Mouse (Mus musculus): ENCODE results near the gene Dnttip1. TPM values are rescaled to one million over a fixed set of nuclear protein-coding genes. Genes with fewer than 3 reads are reported as not detected.

Gene Dnttip1
- total RNA-seq, 2 experiments from 2014 or later: 40.4 to 41.2 TPM

- peak within 1 kb of the TSS; percentile 91 for H3K27ac ChIP-seq
- DNase-seq (ENCODE audit: low spot score in 2 of 2): peak; percentile 98
- peak within 1 kb of the TSS; percentile 100 for H3K4me3 ChIP-seq
- TF ChIP-seq CTCF (conservative IDR thresholded peaks at IDR 0.05): no peak
Measured at GRCm38 (mm10) chr2:164804533-164805331, 58.9 kb downstream of the Dnttip1 start, which contains the start of the genes Acot8 and Zswim3. TSS of gene Acot8 (minus strand) at chr2:164804882. TSS of gene Zswim3 (plus strand) at chr2:164805098.

GRCm38 (mm10) chr2:164805332-164805718 is 59.5 kb downstream of the Dnttip1 start:
- peak overlapping the region; percentile 91 for H3K27ac ChIP-seq
- no peak for DNase-seq (ENCODE audit: low spot score in 2 of 2)
- no peak for TF ChIP-seq CTCF (conservative IDR thresholded peaks at IDR 0.05)

GRCm38 (mm10) chr2:164806614-164807013 is 60.8 kb downstream of the Dnttip1 start:
- Histone ChIP-seq H3K4me3 (no peak overlapping the region), H3K27ac (no peak overlapping the region)
- no peak for DNase-seq (ENCODE audit: low spot score in 2 of 2)
- TF ChIP-seq CTCF (conservative IDR thresholded peaks at IDR 0.05): no peak

More at GRCm38 (mm10) chr2:164805332-164805718, 59.5 kb downstream of the Dnttip1 start:
- H3K4me3 ChIP-seq: peak overlapping the region; percentile 100

- Histone ChIP-seq H3K27ac (no peak overlapping the region), H3K4me3 (no peak overlapping the region)
- no peak for DNase-seq (ENCODE audit: low spot score in 2 of 2)
- no peak for TF ChIP-seq CTCF (conservative IDR thresholded peaks at IDR 0.05)
Measured at GRCm38 (mm10) chr2:164813557-164813956, 67.8 kb downstream of the Dnttip1 start.

GRCm38 (mm10) chr2:164815348-164815747 is 69.6 kb downstream of the Dnttip1 start:
- no peak for DNase-seq (ENCODE audit: low spot score in 2 of 2)
- no peak overlapping the region for H3K27ac ChIP-seq
- H3K4me3 ChIP-seq: no peak overlapping the region
- no peak for TF ChIP-seq CTCF (conservative IDR thresholded peaks at IDR 0.05)

- Histone ChIP-seq H3K4me3 (no peak overlapping the region), H3K27ac (no peak overlapping the region)
- no peak for TF ChIP-seq CTCF (conservative IDR thresholded peaks at IDR 0.05)
- no peak for DNase-seq (ENCODE audit: low spot score in 2 of 2)
Measured at GRCm38 (mm10) chr2:164815821-164816220, 70.0 kb downstream of the Dnttip1 start.

GRCm38 (mm10) chr2:164817206-164817605 is 71.4 kb downstream of the Dnttip1 start:
- TF ChIP-seq CTCF (conservative IDR thresholded peaks at IDR 0.05): no peak
- no peak for DNase-seq (ENCODE audit: low spot score in 2 of 2)
- Histone ChIP-seq H3K4me3 (no peak overlapping the region), H3K27ac (no peak overlapping the region)

- H3K27ac ChIP-seq: no peak overlapping the region
- no peak overlapping the region for H3K4me3 ChIP-seq
- DNase-seq (ENCODE audit: low spot score in 2 of 2): no peak
- TF ChIP-seq CTCF (conservative IDR thresholded peaks at IDR 0.05): 0 out of 2 replicates have a peak, but pooled peaks have one; percentile 7
Measured at GRCm38 (mm10) chr2:164817703-164818102, 71.9 kb downstream of the Dnttip1 start.

Other genes starting within 250 kb of the Dnttip1 start
- 10 to 100 TPM; 79.3 to 84.1 TPM for gene Pigt, start 248.5 kb upstream of the Dnttip1 start, total RNA-seq (2021)
- not detected for gene Wfdc2, start 183.6 kb upstream of the Dnttip1 start, total RNA-seq (2021)
- not detected for gene Spint3, start 172.5 kb upstream of the Dnttip1 start, total RNA-seq (2021)
- gene Wfdc6a, start 160.5 kb upstream of the Dnttip1 start, total RNA-seq (2021): not detected
- gene Eppin, start 152.4 kb upstream of the Dnttip1 start, total RNA-seq (2021): not detected
- not detected for gene Wfdc6b, start 132.5 kb upstream of the Dnttip1 start, total RNA-seq (2021)
- gene Wfdc8, start 132.4 kb upstream of the Dnttip1 start, total RNA-seq (2021): not detected
- not detected for gene Wfdc16, start 107.2 kb upstream of the Dnttip1 start, total RNA-seq (2021)
- gene Wfdc10, start 89.9 kb upstream of the Dnttip1 start, total RNA-seq (2021): not detected
- gene Wfdc9, start 89.4 kb upstream of the Dnttip1 start, total RNA-seq (2021): not detected
- gene Wfdc11, start 71.9 kb upstream of the Dnttip1 start, total RNA-seq (2021): not detected
- not detected for gene Wfdc13, start 60.9 kb upstream of the Dnttip1 start, total RNA-seq (2021)
- gene Spint4, start 47.5 kb upstream of the Dnttip1 start, total RNA-seq (2021): not detected
- gene Spint5, start 30.7 kb upstream of the Dnttip1 start, total RNA-seq (2021): not detected
- gene Wfdc3, start 52 bp upstream of the Dnttip1 start, total RNA-seq (2021): 1 to 10 TPM in 1 of 2 experiments, under 1 TPM in 1; 0.64 to 1.3 TPM
- gene Ube2c, start 23.9 kb downstream of the Dnttip1 start, total RNA-seq (2021): 1 to 10 TPM in 1 of 2 experiments, under 1 TPM in 1; 0.76 to 1.6 TPM
- not detected for gene Tnnc2, start 34.0 kb downstream of the Dnttip1 start, total RNA-seq (2021)
- gene Snx21, start 39.8 kb downstream of the Dnttip1 start, total RNA-seq (2021): 10 to 100 TPM; 39.8 TPM
- 10 to 100 TPM; 25.8 to 32.2 TPM for gene Acot8, start 58.9 kb downstream of the Dnttip1 start, total RNA-seq (2021)
- gene Zswim3, start 59.1 kb downstream of the Dnttip1 start, total RNA-seq (2021): 1 to 10 TPM; 7.2 to 8.9 TPM
- 10 to 100 TPM; 23.6 to 25.2 TPM for gene Zswim1, start 76.7 kb downstream of the Dnttip1 start, total RNA-seq (2021)
- under 1 TPM; 0.47 to 0.79 TPM for gene Spata25, start 82.6 kb downstream of the Dnttip1 start, total RNA-seq (2021)
- gene Ctsa, start 86.9 kb downstream of the Dnttip1 start, total RNA-seq (2021): 100 to 1,000 TPM; 103 to 108 TPM
- 1 to 10 TPM; 2.8 to 3.6 TPM for gene Neurl2, start 87.5 kb downstream of the Dnttip1 start, total RNA-seq (2021)
- gene Pltp, start 111.7 kb downstream of the Dnttip1 start, total RNA-seq (2021): 10 to 100 TPM; 67.4 to 86.9 TPM
- 10 to 100 TPM; 45.9 to 49.6 TPM for gene Pcif1, start 133.3 kb downstream of the Dnttip1 start, total RNA-seq (2021)
- gene Zfp335, start 165.8 kb downstream of the Dnttip1 start, total RNA-seq (2021): 10 to 100 TPM; 29.0 to 30.9 TPM
- gene Mmp9, start 194.8 kb downstream of the Dnttip1 start, total RNA-seq (2021): 1 to 10 TPM; 1.4 to 2.2 TPM
- 100 to 1,000 TPM; 406 to 409 TPM for gene Slc12a5, start 214.8 kb downstream of the Dnttip1 start, total RNA-seq (2021)